Mouse (Mus musculus) lung, postnatal 0 days (tissue): ENCODE data around the gene Anxa11.
"Not testable (repeated sequence)": the region's sequence is repeated elsewhere in the genome, so short reads cannot be mapped to it uniquely, and the experiment has no call there.

ENCODE experiments used
- CTCF ChIP-seq: IDR thresholded peaks from 2 replicates; pipeline ENCODE4 v1.5.1; 2016; ENCODE audit warnings: antibody characterized with exemption, mild to moderate bottlenecking
- EP300 ChIP-seq: IDR thresholded peaks from 2 replicates; pipeline ENCODE4 v1.6.1; 2016; ENCODE audit warnings: antibody characterized with exemption, mild to moderate bottlenecking, control low read depth

- TF ChIP-seq CTCF, EP300: not testable (repeated sequence)
These were observed 53.7 kb downstream of the Anxa11 start for GRCm38 (mm10) chr14:25895686-25896085.
